Mouse (Mus musculus) layer of hippocampus, postnatal 25 days (tissue): ENCODE measurements around the gene Rprd1b. TPM values are rescaled to one million over a fixed set of nuclear protein-coding genes. Genes with fewer than 3 reads are reported as not detected.

ENCODE experiments used
- DNase-seq, 2 experiments: peaks; one replicate each; pipeline ENCODE4 v3.0.0; 2022; ENCODE audit warnings: mixed read lengths in 2 of 2, low spot score in 1 of 2; ENCODE audit errors: extremely low spot score in 1 of 2
- total RNA-seq, 2 experiments: library from RNA; stranded (reverse); gene quantifications; 2 replicates each; pipeline ENCODE4 v1.2.3; 2021

Gene Rprd1b
- total RNA-seq, 2 experiments from 2014 or later, result 40.6 to 45.5 TPM

- no peak for DNase-seq
Measured at GRCm38 (mm10) chr2:158077981-158078380, 49.7 kb downstream of the Rprd1b start.

- no peak for DNase-seq
Measured at GRCm38 (mm10) chr2:158078971-158079370, 50.7 kb downstream of the Rprd1b start.

GRCm38 (mm10) chr2:158079843-158080395 lies 51.6 kb downstream of the Rprd1b start:
- DNase-seq, result no peak

GRCm38 (mm10) chr2:158080622-158081241 lies 52.4 kb downstream of the Rprd1b start:
- no peak for DNase-seq

- no peak for DNase-seq
Measured at GRCm38 (mm10) chr2:158084486-158084885, 56.2 kb downstream of the Rprd1b start.

- no peak for DNase-seq
Measured at GRCm38 (mm10) chr2:158090096-158090495, 61.8 kb downstream of the Rprd1b start.

GRCm38 (mm10) chr2:158093345-158093744 lies 65.0 kb downstream of the Rprd1b start:
- DNase-seq, result no peak

GRCm38 (mm10) chr2:158094300-158094699 lies 66.0 kb downstream of the Rprd1b start:
- DNase-seq, result no peak

- no peak for DNase-seq
Measured at GRCm38 (mm10) chr2:158094846-158095245, 66.5 kb downstream of the Rprd1b start.

- DNase-seq, result no peak
Measured at GRCm38 (mm10) chr2:158097071-158097470, 68.8 kb downstream of the Rprd1b start.

- DNase-seq, result no peak
Measured at GRCm38 (mm10) chr2:158098730-158099129, 70.4 kb downstream of the Rprd1b start.

GRCm38 (mm10) chr2:158099537-158099936 lies 71.2 kb downstream of the Rprd1b start:
- DNase-seq, result no peak

GRCm38 (mm10) chr2:158101768-158102167 lies 73.5 kb downstream of the Rprd1b start:
- peak in 1 of 2 experiments; percentile 16 for DNase-seq

GRCm38 (mm10) chr2:158104966-158105365 lies 76.7 kb downstream of the Rprd1b start:
- DNase-seq, result no peak

GRCm38 (mm10) chr2:158105605-158106004 lies 77.3 kb downstream of the Rprd1b start:
- DNase-seq, result no peak

GRCm38 (mm10) chr2:158106947-158107587 lies 78.8 kb downstream of the Rprd1b start:
- peak in 1 of 2 experiments; percentile 36 for DNase-seq

GRCm38 (mm10) chr2:158109516-158109915 lies 81.2 kb downstream of the Rprd1b start:
- no peak for DNase-seq

- DNase-seq, result no peak
Measured at GRCm38 (mm10) chr2:158113591-158114257, 85.4 kb downstream of the Rprd1b start.

GRCm38 (mm10) chr2:158114931-158115330 lies 86.6 kb downstream of the Rprd1b start:
- no peak for DNase-seq

- DNase-seq, result no peak
Measured at GRCm38 (mm10) chr2:158115838-158116453, 87.6 kb downstream of the Rprd1b start.

GRCm38 (mm10) chr2:158116653-158117052 lies 88.4 kb downstream of the Rprd1b start:
- DNase-seq, result no peak
